Mouse (Mus musculus): ENCODE results near the gene Slco6d1. TPM values are rescaled to one million over a fixed set of nuclear protein-coding genes. Genes with fewer than 3 reads are reported as not detected.
"Not testable (repeated sequence)": the region's sequence is repeated elsewhere in the genome, so short reads cannot be mapped to it uniquely, and the experiment has no call there.

Slco6d1 gene
- total and polyA plus RNA-seq, 2 experiments from 2014 or later = not detected

DNA sequence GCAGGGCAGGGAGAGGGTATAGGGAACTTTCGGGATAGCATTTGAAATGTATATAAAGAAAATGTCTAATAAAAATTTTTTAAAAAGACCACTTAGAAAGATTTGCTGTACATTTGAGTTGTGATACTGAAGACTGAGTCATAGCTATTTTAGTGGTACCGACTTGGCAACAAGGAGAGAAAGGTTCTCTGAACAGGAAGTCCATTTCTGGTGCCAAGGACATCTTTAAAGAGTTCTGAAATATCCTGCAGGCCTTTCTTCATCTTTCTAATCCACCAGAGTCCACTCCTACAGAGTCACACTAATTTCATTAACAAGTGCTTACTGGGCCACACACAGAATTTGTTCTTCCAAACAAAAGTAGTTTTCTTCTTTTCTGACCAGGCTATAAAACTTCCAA, 85.1 kb downstream of the Slco6d1 start:
- Histone ChIP-seq H3K27ac (ENCODE audit: low read depth) (no peak overlapping the region), H3K4me3 (ENCODE audit: low read depth, low read length) (no peak overlapping the region), H3K27me3 (ENCODE audit: control insufficient read depth, insufficient read depth, low read length) (no peaks in the 10 kb centered on the region), H3K9ac (replicated peaks; ENCODE audit: low read depth, low read length) (no peak overlapping the region), H3K36me3 (replicated peaks; ENCODE audit: control insufficient read depth, insufficient read depth, low read length) (no peaks in the 10 kb centered on the region), H3K4me2 (ENCODE audit: low read depth, low read length) (no peak overlapping the region), H3K4me1 (ENCODE audit: control insufficient read depth, insufficient read depth) (no peaks in the 10 kb centered on the region), H3K9me3 (replicated peaks; ENCODE audit: control insufficient read depth, low read length) (no peaks in the 10 kb centered on the region)
- DNase-seq (ENCODE audit: low spot score) = no peak
- TF ChIP-seq EP300 (IDR thresholded peaks at IDR 0.05; ENCODE audit: low read depth) (no peak), CTCF (IDR thresholded peaks at IDR 0.05; ENCODE audit: low read depth) (no peak)
- no peak for ATAC-seq (ENCODE audit: insufficient read depth, low read depth)
- 60% methylated on average over 2 of the region's 2 CpGs for WGBS

DNA sequence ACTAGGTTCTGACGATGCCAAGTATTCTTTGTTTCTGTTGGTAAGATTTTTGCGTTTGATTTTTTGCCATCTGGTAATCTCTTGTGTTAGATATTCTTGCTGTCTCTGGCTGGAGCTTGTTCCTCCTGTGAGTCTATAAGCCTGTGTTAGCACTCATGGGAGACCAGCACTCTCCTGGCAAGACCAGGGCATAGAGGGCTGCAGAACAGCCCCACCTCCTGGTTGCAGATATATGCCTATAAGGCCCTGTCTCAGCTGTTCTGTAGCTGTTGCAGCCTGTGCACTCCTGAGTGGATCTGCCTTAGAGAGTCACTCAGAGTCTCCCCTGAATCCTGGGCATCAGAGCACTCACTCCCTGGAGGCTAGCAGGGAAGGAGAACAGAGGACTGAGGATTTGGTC, 102.1 kb downstream of the Slco6d1 start:
- 77% methylated on average over 2 of the region's 2 CpGs for WGBS
- no peak overlapping the region for H3K27ac ChIP-seq (ENCODE audit: low read depth)
- TF ChIP-seq EP300 (IDR thresholded peaks at IDR 0.05; ENCODE audit: low read depth) = no peak
- no peak for TF ChIP-seq CTCF (IDR thresholded peaks at IDR 0.05; ENCODE audit: low read depth)
- H3K9ac ChIP-seq (replicated peaks; ENCODE audit: low read depth, low read length) = no peak overlapping the region
- ATAC-seq (ENCODE audit: insufficient read depth, low read depth) (no peak), DNase-seq (ENCODE audit: low spot score) (no peak)
- no peaks in the 10 kb centered on the region for H3K9me3 ChIP-seq (replicated peaks; ENCODE audit: control insufficient read depth, low read length)
- no peak overlapping the region for H3K4me2 ChIP-seq (ENCODE audit: low read depth, low read length)
- no peak overlapping the region for H3K4me3 ChIP-seq (ENCODE audit: low read depth, low read length)
- no peaks in the 10 kb centered on the region for H3K4me1 ChIP-seq (ENCODE audit: control insufficient read depth, insufficient read depth)
- H3K36me3 ChIP-seq (replicated peaks; ENCODE audit: control insufficient read depth, insufficient read depth, low read length) = no peaks in the 10 kb centered on the region
- H3K27me3 ChIP-seq (ENCODE audit: control insufficient read depth, insufficient read depth, low read length) = no peaks in the 10 kb centered on the region

DNA sequence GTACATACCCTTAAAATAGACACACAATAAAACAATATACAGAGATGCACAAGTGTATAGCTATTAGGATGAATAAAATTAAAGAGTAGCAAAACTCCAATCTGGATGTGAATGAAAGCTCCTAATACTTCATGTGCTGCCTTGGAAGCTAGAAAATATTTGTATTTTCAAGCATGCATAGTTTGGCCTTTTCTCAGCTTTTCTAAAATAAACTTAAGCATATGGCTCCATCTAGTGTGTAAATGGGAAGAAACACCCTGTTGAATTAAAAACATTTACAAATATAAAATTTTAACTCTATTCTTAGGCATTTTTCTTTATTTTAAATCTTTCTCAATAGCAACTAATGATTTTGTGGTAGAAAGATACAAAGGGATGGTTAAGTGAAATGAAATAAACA, 102.6 kb downstream of the Slco6d1 start:
- Histone ChIP-seq H3K9me3 (replicated peaks; ENCODE audit: control insufficient read depth, low read length) (no peaks in the 10 kb centered on the region), H3K27me3 (ENCODE audit: control insufficient read depth, insufficient read depth, low read length) (no peaks in the 10 kb centered on the region), H3K27ac (ENCODE audit: low read depth) (no peak overlapping the region), H3K36me3 (replicated peaks; ENCODE audit: control insufficient read depth, insufficient read depth, low read length) (no peaks in the 10 kb centered on the region), H3K4me2 (ENCODE audit: low read depth, low read length) (no peak overlapping the region), H3K9ac (replicated peaks; ENCODE audit: low read depth, low read length) (no peak overlapping the region), H3K4me3 (ENCODE audit: low read depth, low read length) (no peak overlapping the region), H3K4me1 (ENCODE audit: control insufficient read depth, insufficient read depth) (no peaks in the 10 kb centered on the region)
- DNase-seq (ENCODE audit: low spot score) = no peak
- TF ChIP-seq EP300 (IDR thresholded peaks at IDR 0.05; ENCODE audit: low read depth) (no peak), CTCF (IDR thresholded peaks at IDR 0.05; ENCODE audit: low read depth) (no peak)
- ATAC-seq (ENCODE audit: insufficient read depth, low read depth) = no peak

DNA sequence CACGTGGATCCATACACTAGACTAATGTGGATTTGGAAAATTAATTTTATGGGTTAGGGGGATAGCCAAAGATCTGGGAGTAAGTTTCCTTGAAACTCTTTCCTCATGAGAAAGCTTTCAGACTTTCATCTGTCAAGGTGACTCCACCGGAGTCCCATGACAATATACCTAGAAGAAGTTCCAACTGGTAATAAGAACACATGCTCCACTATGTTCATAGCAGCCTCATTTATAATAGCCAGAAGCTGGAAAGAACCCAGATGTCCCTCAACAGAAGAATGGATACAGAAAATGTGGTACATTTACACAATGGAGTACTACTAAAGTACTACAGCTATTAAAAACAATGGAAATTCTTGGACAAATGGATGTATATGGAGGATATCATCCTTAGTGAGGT, 107.4 kb downstream of the Slco6d1 start:
- not testable (repeated sequence) for H3K36me3 ChIP-seq (replicated peaks; ENCODE audit: control insufficient read depth, insufficient read depth, low read length); H3K9me3 ChIP-seq (replicated peaks; ENCODE audit: control insufficient read depth, low read length); ATAC-seq (ENCODE audit: insufficient read depth, low read depth); H3K27ac ChIP-seq (ENCODE audit: low read depth); H3K4me3 ChIP-seq (ENCODE audit: low read depth, low read length); H3K9ac ChIP-seq (replicated peaks; ENCODE audit: low read depth, low read length); H3K4me1 ChIP-seq (ENCODE audit: control insufficient read depth, insufficient read depth); H3K4me2 ChIP-seq (ENCODE audit: low read depth, low read length); H3K27me3 ChIP-seq (ENCODE audit: control insufficient read depth, insufficient read depth, low read length); DNase-seq (ENCODE audit: low spot score)
- whole genome bisulfite sequencing = 85% methylated on average over 1 of the region's 2 CpGs

DNA sequence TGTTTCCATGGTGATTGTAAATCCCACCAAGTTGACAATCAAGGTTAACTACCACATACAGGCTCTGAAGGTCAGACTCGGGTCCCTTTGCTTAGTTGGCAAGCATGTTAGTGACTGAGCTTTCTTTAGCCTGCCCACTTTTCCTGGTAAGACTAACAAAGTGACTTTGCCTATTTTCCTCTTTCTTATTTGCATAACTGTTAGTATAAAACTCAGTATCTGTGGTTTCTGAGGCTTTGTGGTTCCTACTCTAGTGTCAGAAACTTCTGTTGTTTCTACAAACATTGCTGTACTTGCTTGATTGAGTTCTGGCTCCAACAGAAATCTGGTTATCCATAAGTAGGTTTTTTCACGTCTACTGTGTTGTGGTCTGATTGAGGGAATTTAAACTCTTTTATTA, 124.4 kb downstream of the Slco6d1 start:
- Histone ChIP-seq H3K36me3 (replicated peaks; ENCODE audit: control insufficient read depth, insufficient read depth, low read length) (no peaks in the 10 kb centered on the region), H3K27ac (ENCODE audit: low read depth) (no peak overlapping the region), H3K9me3 (replicated peaks; ENCODE audit: control insufficient read depth, low read length) (no peaks in the 10 kb centered on the region), H3K4me1 (ENCODE audit: control insufficient read depth, insufficient read depth) (no peaks in the 10 kb centered on the region), H3K4me3 (ENCODE audit: low read depth, low read length) (no peak overlapping the region), H3K9ac (replicated peaks; ENCODE audit: low read depth, low read length) (no peak overlapping the region), H3K4me2 (ENCODE audit: low read depth, low read length) (no peak overlapping the region), H3K27me3 (ENCODE audit: control insufficient read depth, insufficient read depth, low read length) (no peaks in the 10 kb centered on the region)
- WGBS = 49% methylated on average over 2 of the region's 2 CpGs
- no peak for ATAC-seq (ENCODE audit: insufficient read depth, low read depth)
- no peak for DNase-seq (ENCODE audit: low spot score)
- no peak for TF ChIP-seq EP300 (IDR thresholded peaks at IDR 0.05; ENCODE audit: low read depth)
- TF ChIP-seq CTCF (IDR thresholded peaks at IDR 0.05; ENCODE audit: low read depth) = no peak

DNA sequence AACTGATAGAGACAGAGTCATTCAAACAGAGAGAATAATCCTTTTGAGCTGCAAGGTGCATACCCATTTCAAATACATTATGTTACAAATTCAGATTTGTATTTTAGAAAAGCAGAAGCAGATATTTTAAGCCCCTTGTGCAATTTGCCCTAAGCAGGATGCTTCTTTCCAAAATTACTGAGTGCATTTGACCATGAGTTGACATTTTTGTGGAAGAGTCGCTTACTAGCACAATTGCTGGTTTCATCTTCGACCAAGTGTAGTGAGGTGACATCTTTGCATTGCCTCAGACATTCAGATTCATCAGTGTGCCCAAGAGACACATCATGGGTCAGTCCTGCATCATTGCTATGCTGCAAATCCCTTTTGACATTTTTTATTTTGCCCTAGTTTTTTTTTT, 133.5 kb downstream of the Slco6d1 start:
- Histone ChIP-seq H3K9ac (replicated peaks; ENCODE audit: low read depth, low read length) (no peak overlapping the region), H3K4me3 (ENCODE audit: low read depth, low read length) (no peak overlapping the region), H3K27me3 (ENCODE audit: control insufficient read depth, insufficient read depth, low read length) (no peaks in the 10 kb centered on the region), H3K4me1 (ENCODE audit: control insufficient read depth, insufficient read depth) (no peaks in the 10 kb centered on the region), H3K4me2 (ENCODE audit: low read depth, low read length) (no peak overlapping the region), H3K9me3 (replicated peaks; ENCODE audit: control insufficient read depth, low read length) (no peaks in the 10 kb centered on the region), H3K27ac (ENCODE audit: low read depth) (no peak overlapping the region), H3K36me3 (replicated peaks; ENCODE audit: control insufficient read depth, insufficient read depth, low read length) (no peaks in the 10 kb centered on the region)
- ATAC-seq (ENCODE audit: insufficient read depth, low read depth) = no peak
- WGBS = 69% methylated on average over 2 of the region's 2 CpGs
- DNase-seq (ENCODE audit: low spot score) = no peak
- TF ChIP-seq CTCF (IDR thresholded peaks at IDR 0.05; ENCODE audit: low read depth) (no peak), EP300 (IDR thresholded peaks at IDR 0.05; ENCODE audit: low read depth) (no peak)
